ENCODE assay signal across 17 mouse cellular contexts in genomic region chr5:45219558-45219957, GRCm38 (mm10).
"Had no signal": no experiment of that assay in that cellular context is flagged by ENCODE, and none has a peak within 500 bp of the region (broad histone marks: within the 10 kb centered on the region; RNA-seq: fewer than 3 reads in every experiment).

No protein-coding gene starts in this region.

- H3K9me3 ChIP-seq: kidney, embryonic 15.5 days; limb, embryonic 15.5 days; midbrain, embryonic 10.5 days; midbrain, embryonic 13.5 days had no signal

- H3K27ac ChIP-seq: kidney, embryonic 15.5 days; limb, embryonic 15.5 days; liver, embryonic 14.5 days; midbrain, embryonic 10.5 days; midbrain, embryonic 13.5 days had no signal

- H3K36me3 ChIP-seq: kidney, embryonic 15.5 days; limb, embryonic 15.5 days; midbrain, embryonic 10.5 days; midbrain, embryonic 13.5 days had no signal

- H3K4me3 ChIP-seq: kidney, embryonic 15.5 days; limb, embryonic 15.5 days; megakaryocyte, embryonic 14.5 days; midbrain, embryonic 10.5 days; midbrain, embryonic 13.5 days had no signal

- DNase-seq: kidney, adult 2 months; kidney, postnatal 10 days; kidney, postnatal 4 days; layer of hippocampus, postnatal 36 days; liver, postnatal 0 days; right cerebral cortex, postnatal 14 days; right cerebral cortex, postnatal 4 days; thymus, adult 18-20 months; thymus, postnatal 36 days had no signal

- H3K4me1 ChIP-seq: kidney, embryonic 15.5 days; megakaryocyte, embryonic 14.5 days; midbrain, embryonic 10.5 days; midbrain, embryonic 13.5 days had no signal

- H3K27me3 ChIP-seq: kidney, embryonic 15.5 days; limb, embryonic 15.5 days; megakaryocyte, embryonic 14.5 days; midbrain, embryonic 13.5 days had no signal

- H3K9ac ChIP-seq: kidney, embryonic 15.5 days; limb, embryonic 15.5 days; liver, embryonic 14.5 days; liver, postnatal 0 days; lung, embryonic 14.5 days; midbrain, embryonic 13.5 days had no signal

- H3K4me2 ChIP-seq: kidney, embryonic 15.5 days; limb, embryonic 15.5 days; liver, embryonic 11.5 days; lung, embryonic 14.5 days; midbrain, embryonic 13.5 days had no signal
